Mouse (Mus musculus): ENCODE measurements around the gene Gmfg. TPM values are rescaled to one million over a fixed set of nuclear protein-coding genes. Genes with fewer than 3 reads are reported as not detected.

Gene Gmfg
- polyA plus RNA-seq, 1 experiment = 2.8 TPM

DNA sequence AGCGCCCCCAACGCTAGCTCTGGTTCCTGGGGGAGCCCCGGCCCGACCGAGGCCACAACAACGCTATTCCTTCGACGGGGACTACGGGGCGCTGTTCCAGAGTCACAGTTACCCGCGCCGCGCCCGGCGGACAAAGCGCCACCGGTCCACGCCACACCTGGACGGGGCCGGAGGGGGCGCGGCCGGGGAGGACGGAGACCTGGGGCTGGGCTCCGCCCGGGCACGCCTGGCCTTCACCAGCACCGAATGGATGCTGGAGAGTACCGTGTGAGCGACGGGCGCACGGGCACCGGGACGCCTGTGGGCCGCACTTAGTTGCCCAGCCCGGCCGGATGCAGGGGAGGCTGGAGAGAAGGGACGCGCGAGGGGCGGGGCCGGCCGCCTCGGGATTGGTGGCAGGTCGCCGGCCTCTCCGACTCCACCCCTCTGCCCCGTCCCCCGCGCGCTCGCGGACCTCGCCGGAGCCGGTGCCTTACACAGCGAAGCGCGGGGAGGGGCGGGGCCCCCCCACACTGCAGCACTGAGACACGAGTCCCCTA is 30.0 kb downstream of the Gmfg start:
- Histone ChIP-seq H3K4me3 (ENCODE audit: insufficient read depth, low read length) (no peak overlapping the region), H3K27ac (ENCODE audit: insufficient read depth, low read length) (no peak overlapping the region), H3K4me1 (ENCODE audit: control insufficient read depth, insufficient read depth, low read length) (no peaks in the 10 kb centered on the region)
- no peak for TF ChIP-seq POLR2A (IDR thresholded peaks at IDR 0.05; ENCODE audit: extremely low read depth, insufficient read depth, low read length)
- TF ChIP-seq CTCF (IDR thresholded peaks at IDR 0.05; ENCODE audit: extremely low read depth, insufficient read depth, low read length) = no peak

DNA sequence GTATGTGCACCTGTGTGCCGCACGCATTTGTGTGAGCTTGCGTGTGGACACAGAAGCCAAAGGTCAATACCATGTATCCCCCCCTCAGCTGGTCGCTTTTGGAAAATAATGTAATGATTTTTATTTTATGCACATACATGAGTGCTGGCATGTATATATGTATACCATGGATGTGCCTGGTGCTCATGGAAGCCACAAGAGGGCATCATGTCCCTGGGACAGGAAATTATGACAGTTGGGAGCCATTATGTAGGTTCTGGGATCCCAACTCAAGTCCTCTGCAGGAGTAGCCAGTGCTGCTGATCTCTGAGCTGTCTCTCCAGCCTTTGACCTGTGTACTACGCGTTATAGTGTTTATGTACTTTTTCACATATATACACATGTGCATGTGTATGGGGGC is 38.9 kb downstream of the Gmfg start:
- Histone ChIP-seq H3K27ac (ENCODE audit: insufficient read depth, low read length) (no peak overlapping the region), H3K4me1 (ENCODE audit: control insufficient read depth, insufficient read depth, low read length) (no peaks in the 10 kb centered on the region), H3K4me3 (ENCODE audit: insufficient read depth, low read length) (no peak overlapping the region)
- no peak for TF ChIP-seq CTCF (IDR thresholded peaks at IDR 0.05; ENCODE audit: extremely low read depth, insufficient read depth, low read length)
- TF ChIP-seq POLR2A (IDR thresholded peaks at IDR 0.05; ENCODE audit: extremely low read depth, insufficient read depth, low read length) = no peak

DNA sequence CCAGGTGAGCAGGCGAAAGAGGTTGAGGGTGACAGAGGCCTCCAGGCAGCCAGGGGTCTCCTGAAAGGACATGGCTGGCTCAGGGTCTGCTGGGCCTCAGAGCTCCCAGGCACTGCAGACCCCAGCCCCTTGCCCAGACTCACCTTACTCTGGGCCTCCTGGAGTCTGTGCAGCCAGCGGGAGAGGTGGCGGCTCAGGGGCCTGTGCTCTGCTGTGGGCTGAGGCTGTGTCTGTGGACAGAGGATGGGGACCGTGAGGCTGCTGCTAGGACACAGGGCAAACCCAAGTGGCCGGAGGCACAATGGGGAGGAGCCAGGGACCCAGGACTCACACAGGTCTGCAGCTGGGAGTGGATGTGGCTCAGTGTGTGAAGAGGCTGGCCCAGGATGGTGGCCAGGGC is 40.1 kb downstream of the Gmfg start:
- no peak for TF ChIP-seq POLR2A (IDR thresholded peaks at IDR 0.05; ENCODE audit: extremely low read depth, insufficient read depth, low read length)
- TF ChIP-seq CTCF (IDR thresholded peaks at IDR 0.05; ENCODE audit: extremely low read depth, insufficient read depth, low read length) = no peak

DNA sequence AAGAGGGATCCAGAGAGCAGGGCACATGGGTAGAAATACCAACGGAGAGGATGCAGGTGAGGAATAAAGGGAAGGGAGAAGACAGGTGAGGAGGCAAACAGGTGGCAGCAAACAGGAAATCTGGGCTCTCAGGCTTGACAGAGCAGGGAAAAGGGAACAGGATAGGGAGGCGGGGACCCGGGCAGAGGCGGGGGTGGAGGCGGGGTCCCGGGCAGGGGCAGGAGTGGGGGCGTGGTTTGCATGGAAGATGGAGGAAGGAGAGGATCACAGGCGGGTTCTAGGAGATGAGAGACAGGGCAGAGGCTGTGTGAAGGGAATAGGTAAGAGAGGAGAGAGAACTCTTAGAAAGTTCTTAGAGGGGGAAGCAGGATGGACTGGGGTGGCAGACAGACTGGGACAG is 41.6 kb downstream of the Gmfg start:
- TF ChIP-seq POLR2A (IDR thresholded peaks at IDR 0.05; ENCODE audit: extremely low read depth, insufficient read depth, low read length) (no peak), CTCF (IDR thresholded peaks at IDR 0.05; ENCODE audit: extremely low read depth, insufficient read depth, low read length) (no peak)
- Histone ChIP-seq H3K27ac (ENCODE audit: insufficient read depth, low read length) (no peak overlapping the region), H3K4me3 (ENCODE audit: insufficient read depth, low read length) (no peak overlapping the region), H3K4me1 (ENCODE audit: control insufficient read depth, insufficient read depth, low read length) (no peaks in the 10 kb centered on the region; the same call in 1 of the 2 replicates)

More for the DNA sequence above, 40.1 kb downstream of the Gmfg start:
- H3K4me1 ChIP-seq (ENCODE audit: control insufficient read depth, insufficient read depth, low read length) = no peaks in the 10 kb centered on the region
- H3K27ac ChIP-seq (ENCODE audit: insufficient read depth, low read length) = no peak overlapping the region
- no peak overlapping the region for H3K4me3 ChIP-seq (ENCODE audit: insufficient read depth, low read length)

DNA sequence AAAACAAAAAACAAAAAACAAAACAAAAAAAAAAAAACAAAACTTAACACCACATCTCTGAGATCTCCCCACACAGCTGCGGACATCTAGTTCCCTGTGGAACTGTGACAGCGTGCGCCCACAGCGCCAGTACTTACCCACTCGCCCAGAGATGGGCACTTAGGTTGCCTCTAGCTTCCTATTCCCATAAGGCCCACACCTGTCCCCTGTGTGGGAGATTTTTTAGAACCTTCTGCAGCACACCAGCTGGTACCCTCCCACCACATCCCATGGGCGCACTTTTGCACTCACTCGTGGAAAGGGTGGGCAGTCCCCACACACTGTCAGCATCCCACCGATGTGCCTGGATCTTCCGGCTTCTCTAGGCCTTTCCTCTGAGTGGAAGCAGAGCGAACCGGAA is 45.6 kb downstream of the Gmfg start:
- TF ChIP-seq POLR2A (IDR thresholded peaks at IDR 0.05; ENCODE audit: extremely low read depth, insufficient read depth, low read length) (no peak), CTCF (IDR thresholded peaks at IDR 0.05; ENCODE audit: extremely low read depth, insufficient read depth, low read length) (no peak)
- Histone ChIP-seq H3K27ac (ENCODE audit: insufficient read depth, low read length) (no peak overlapping the region), H3K4me3 (ENCODE audit: insufficient read depth, low read length) (no peak overlapping the region), H3K4me1 (ENCODE audit: control insufficient read depth, insufficient read depth, low read length) (no peaks in the 10 kb centered on the region; the same call in 1 of the 2 replicates)

DNA sequence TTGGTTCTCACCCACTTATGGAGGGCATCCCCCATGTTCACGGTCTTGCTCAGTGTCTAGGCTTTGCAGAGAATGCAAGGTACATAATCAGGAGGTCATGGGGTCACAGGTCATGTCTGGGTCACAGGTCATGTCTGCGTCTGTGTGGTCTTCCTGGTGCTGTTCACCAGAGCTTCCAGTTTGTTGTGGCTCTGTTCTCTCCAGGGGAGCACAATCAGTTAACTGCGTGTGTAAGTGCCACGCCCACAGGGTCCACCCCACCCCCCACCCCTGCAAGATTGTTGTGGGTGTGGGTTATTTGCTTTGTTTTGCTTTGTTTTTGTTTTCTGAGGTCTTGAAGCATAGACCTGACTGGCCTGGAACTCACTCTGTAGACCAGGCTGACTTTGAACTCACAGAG is 46.9 kb downstream of the Gmfg start:
- TF ChIP-seq POLR2A (IDR thresholded peaks at IDR 0.05; ENCODE audit: extremely low read depth, insufficient read depth, low read length) (no peak), CTCF (IDR thresholded peaks at IDR 0.05; ENCODE audit: extremely low read depth, insufficient read depth, low read length) (no peak)
- no peak overlapping the region for H3K27ac ChIP-seq (ENCODE audit: insufficient read depth, low read length)
- no peaks in the 10 kb centered on the region; the same call in 1 of the 2 replicates for H3K4me1 ChIP-seq (ENCODE audit: control insufficient read depth, insufficient read depth, low read length)
- no peak overlapping the region for H3K4me3 ChIP-seq (ENCODE audit: insufficient read depth, low read length)

DNA sequence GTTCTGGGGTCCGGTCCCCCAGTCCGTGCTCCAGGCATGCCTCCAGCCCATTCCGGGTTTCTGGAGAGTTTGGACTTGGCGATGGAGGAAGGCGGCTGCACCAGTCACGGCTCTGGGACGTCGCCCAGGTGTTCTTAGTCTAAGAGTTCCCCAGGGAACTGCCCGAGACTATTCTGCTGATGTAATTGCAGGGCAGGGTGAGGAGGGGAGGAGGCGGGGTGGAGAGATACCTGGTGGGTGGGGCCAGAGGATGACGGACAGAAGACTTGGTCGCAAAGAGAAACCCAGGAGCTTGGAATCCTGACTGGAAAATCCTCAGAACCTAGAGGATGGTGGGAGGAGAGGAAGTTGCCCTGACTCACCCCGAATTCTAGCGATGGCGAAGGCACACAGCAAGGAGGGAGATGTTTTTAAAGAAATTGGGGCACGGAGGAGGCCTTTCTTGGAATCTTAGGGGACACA is 50.8 kb downstream of the Gmfg start:
- H3K4me3 ChIP-seq (ENCODE audit: insufficient read depth, low read length) = peak overlapping the region; percentile 25
- no peak overlapping the region for H3K27ac ChIP-seq (ENCODE audit: insufficient read depth, low read length)
- no peaks in the 10 kb centered on the region; the same call in 1 of the 2 replicates for H3K4me1 ChIP-seq (ENCODE audit: control insufficient read depth, insufficient read depth, low read length)
- TF ChIP-seq CTCF (IDR thresholded peaks at IDR 0.05; ENCODE audit: extremely low read depth, insufficient read depth, low read length) = no peak
- TF ChIP-seq POLR2A (IDR thresholded peaks at IDR 0.05; ENCODE audit: extremely low read depth, insufficient read depth, low read length) = no peak

DNA sequence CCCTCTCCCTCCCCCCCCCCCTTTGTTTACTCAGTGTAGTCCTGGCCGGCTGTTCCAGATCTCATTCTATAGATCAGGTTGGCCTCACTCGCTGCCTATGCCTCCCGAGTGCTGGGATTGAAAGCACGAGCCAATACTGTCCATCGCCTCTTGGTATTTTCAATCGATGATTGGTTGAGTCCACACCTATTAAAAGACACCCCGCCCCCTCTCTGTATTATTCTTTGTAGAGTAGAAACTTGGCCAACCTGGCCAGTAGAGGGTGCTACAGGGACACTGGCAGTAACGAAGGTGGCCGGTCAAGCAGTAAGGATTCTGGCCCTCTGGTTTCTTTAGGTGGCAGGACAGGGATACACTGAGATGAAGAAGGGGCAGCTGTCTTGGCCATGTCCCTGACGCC is 53.2 kb downstream of the Gmfg start:
- no peak for TF ChIP-seq POLR2A (IDR thresholded peaks at IDR 0.05; ENCODE audit: extremely low read depth, insufficient read depth, low read length)
- TF ChIP-seq CTCF (IDR thresholded peaks at IDR 0.05; ENCODE audit: extremely low read depth, insufficient read depth, low read length) = peak; percentile 44; the same call in 1 of the 2 replicates
- Histone ChIP-seq H3K27ac (ENCODE audit: insufficient read depth, low read length) (no peak overlapping the region), H3K4me3 (ENCODE audit: insufficient read depth, low read length) (no peak overlapping the region), H3K4me1 (ENCODE audit: control insufficient read depth, insufficient read depth, low read length) (no peaks in the 10 kb centered on the region)

DNA sequence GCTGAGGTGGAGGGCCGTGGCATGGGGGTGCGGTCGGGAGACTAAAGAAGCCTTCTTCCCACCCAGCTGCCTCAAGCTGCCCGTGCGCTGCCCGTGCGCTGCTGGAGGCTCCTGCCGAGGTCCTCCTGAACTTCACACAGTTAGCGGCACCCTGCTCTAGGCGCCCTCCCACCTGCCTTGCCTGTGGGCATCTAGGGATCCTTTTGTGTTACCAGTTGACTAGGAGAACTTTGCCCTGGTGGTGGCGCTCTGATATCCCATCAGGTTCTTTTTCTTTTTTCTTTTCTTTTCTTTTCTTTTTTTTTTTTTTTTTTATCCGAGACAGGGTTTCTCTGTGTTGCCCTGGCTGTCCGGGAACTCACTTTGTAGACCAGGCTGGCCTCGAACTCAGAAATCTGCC is 53.7 kb downstream of the Gmfg start:
- Histone ChIP-seq H3K4me3 (ENCODE audit: insufficient read depth, low read length) (no peak overlapping the region), H3K4me1 (ENCODE audit: control insufficient read depth, insufficient read depth, low read length) (no peaks in the 10 kb centered on the region), H3K27ac (ENCODE audit: insufficient read depth, low read length) (no peak overlapping the region)
- TF ChIP-seq POLR2A (IDR thresholded peaks at IDR 0.05; ENCODE audit: extremely low read depth, insufficient read depth, low read length) = no peak
- no peak for TF ChIP-seq CTCF (IDR thresholded peaks at IDR 0.05; ENCODE audit: extremely low read depth, insufficient read depth, low read length)

DNA sequence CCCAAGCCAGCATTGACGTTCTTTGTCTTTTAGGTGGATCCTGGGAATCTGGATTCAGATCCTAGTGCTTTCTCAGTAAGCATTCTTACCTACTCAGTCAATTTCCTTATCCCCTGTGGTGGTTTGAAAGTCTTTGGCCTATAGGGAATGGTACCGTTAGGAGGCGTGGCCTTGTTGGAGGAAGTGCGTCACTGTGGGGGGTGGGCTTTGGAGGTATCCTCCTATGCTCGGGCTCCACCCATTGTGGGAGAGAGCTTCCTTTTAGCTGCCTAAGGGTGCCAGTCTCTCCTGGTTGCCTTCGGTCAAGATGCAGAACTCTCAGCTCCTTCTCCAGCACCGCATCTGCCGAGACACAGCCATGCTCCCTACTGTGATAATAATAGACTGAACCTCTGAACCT is 55.1 kb downstream of the Gmfg start:
- TF ChIP-seq CTCF (IDR thresholded peaks at IDR 0.05; ENCODE audit: extremely low read depth, insufficient read depth, low read length) (no peak), POLR2A (IDR thresholded peaks at IDR 0.05; ENCODE audit: extremely low read depth, insufficient read depth, low read length) (no peak)
- Histone ChIP-seq H3K4me3 (ENCODE audit: insufficient read depth, low read length) (no peak overlapping the region), H3K4me1 (ENCODE audit: control insufficient read depth, insufficient read depth, low read length) (no peaks in the 10 kb centered on the region), H3K27ac (ENCODE audit: insufficient read depth, low read length) (no peak overlapping the region)

All from cortical plate, adult 2 months (tissue).